Mouse (Mus musculus) E14TG2a.4 (cell line): ENCODE results near the gene Ifnar1.

Experiments used
- CTCF ChIP-seq: conservative IDR thresholded peaks from 2 replicates; pipeline ENCODE4 v1.5.1; 2014; ENCODE audit warnings: low read length
- NANOG ChIP-seq: IDR thresholded peaks from 2 replicates; pipeline ENCODE4 v1.6.1; 2014; ENCODE audit warnings: borderline replicate concordance, low read length, mixed read lengths
- POU5F1 ChIP-seq: IDR thresholded peaks from 2 replicates; pipeline ENCODE4 v1.6.1; 2014; ENCODE audit warnings: low read length, borderline replicate concordance

- TF ChIP-seq CTCF (no peak; the same call in 1 of the 2 replicates), POU5F1 (no peak), NANOG (no peak)
Observed at GRCm38 (mm10) chr16:91450137-91451064, 34.6 kb upstream of the Ifnar1 start.
